Mouse (Mus musculus): ENCODE results near the gene Plekhj1.

The Plekhj1 gene

GRCm38 (mm10) chr10:80777123-80777522 lies 21.3 kb downstream of the Plekhj1 start:
- no peak for DNase-seq (ENCODE audit: low spot score in 2 of 2)

DNA sequence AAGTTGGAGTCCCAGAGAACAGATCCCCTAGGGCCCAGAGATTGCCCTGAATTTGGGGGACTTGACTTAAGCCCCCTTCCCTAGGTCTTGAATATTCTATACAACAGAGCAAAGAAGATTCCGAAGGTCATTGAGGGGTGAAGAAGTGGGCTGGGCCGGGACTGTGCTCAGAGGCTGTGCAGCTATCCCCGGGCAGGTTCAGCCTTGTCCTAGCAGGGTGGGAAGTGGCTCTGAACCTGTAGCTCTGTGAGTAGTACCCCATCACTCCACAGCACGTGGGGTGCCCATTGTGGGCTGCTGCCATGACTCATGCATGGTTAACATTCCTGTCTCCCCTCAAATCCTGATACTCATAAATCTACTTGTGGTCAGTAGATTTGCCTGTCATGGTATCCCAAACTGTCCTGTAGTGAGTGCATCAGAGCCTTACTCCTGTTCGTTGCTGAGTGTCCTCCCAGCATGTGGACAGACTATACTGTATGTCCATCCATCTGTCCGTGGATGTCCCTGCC lies 22.0 kb downstream of the Plekhj1 start:
- DNase-seq (ENCODE audit: low spot score in 2 of 2), result no peak

- DNase-seq (ENCODE audit: low spot score in 2 of 2), result no peak
Observed at GRCm38 (mm10) chr10:80775731-80776130, 22.7 kb downstream of the Plekhj1 start.

DNA sequence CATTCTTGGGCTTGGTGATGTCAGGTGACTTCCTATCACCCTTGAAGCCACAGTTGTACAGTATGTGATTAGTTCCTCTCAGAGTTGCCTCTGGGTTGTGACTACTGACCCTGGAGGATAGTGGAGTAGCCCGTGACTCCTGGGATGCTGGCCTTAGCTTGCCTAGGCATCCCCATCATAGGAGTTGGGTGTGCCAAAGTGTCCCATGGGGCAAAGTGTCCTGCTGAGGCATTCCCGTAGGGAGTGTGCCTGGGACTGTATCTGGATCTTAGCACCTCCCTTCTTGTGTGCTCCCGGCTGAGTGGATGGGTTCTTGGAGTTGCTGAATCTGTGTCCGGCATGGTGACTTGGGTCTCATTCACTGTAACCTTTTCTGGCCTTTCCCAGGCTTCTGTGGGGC lies 23.4 kb downstream of the Plekhj1 start:
- DNase-seq (ENCODE audit: low spot score in 2 of 2), result no peak

- peak; percentile 39 to 47 for DNase-seq (ENCODE audit: low spot score in 2 of 2)
Observed at GRCm38 (mm10) chr10:80774549-80774948, 23.9 kb downstream of the Plekhj1 start.

- DNase-seq (ENCODE audit: low spot score in 2 of 2), result no peak
Observed at GRCm38 (mm10) chr10:80773816-80774215, 24.6 kb downstream of the Plekhj1 start.

GRCm38 (mm10) chr10:80768365-80768764 lies 30.1 kb downstream of the Plekhj1 start:
- DNase-seq (ENCODE audit: low spot score in 2 of 2), result no peak

DNA sequence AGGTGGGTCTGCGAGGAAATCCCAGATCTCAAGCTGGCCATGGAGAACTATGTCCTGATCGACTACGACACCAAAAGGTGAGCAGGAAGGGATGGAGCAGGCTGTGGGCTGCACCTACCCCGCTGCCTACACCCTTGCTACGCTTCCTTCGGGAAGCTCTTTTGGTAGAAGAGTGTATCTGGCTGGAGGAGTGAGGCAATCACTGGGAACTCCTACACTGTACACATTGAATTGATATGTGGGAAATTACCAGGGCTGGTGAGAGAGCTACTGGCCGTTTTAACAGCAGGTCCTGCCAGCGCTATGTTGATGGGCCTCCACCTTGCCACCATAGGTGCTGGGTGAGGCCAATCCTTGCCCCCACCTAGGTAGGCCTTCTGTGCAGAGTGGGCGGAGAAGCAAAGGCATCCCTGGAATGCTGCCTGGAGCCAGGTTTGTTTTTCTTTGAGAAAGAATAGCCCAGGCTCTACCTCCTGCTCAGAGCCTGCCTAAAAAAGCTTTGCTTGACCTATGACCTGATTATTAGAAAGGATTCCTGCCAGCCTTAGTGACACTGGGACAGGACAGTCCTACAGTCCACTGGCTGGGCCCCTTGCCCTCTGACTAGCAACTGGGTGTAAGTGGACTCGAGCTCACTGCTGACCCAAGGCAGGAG lies 32.1 kb downstream of the Plekhj1 start:
- no peak for DNase-seq (ENCODE audit: low spot score in 2 of 2)

DNA sequence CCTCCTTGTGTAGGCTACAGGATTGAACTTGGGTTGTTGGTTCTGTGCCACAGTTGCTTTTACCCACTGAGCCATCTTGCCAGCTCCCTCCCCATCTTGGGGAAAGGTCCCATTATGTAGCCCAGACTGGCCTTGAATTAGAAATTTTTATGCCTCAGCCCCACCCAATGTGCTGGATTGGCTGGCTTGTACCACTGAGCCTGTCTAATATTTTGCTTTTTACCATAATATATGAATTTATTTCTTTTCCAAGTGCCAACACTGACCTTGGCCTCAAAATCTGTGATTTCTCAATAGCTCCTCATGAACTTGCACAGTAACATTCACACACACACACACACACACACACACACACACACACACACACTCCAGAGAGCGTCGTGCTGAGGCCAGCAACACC lies 32.7 kb downstream of the Plekhj1 start:
- no peak for DNase-seq (ENCODE audit: low spot score in 2 of 2)

GRCm38 (mm10) chr10:80763502-80763901 lies 34.9 kb downstream of the Plekhj1 start:
- no peak for DNase-seq (ENCODE audit: low spot score in 2 of 2)

DNA sequence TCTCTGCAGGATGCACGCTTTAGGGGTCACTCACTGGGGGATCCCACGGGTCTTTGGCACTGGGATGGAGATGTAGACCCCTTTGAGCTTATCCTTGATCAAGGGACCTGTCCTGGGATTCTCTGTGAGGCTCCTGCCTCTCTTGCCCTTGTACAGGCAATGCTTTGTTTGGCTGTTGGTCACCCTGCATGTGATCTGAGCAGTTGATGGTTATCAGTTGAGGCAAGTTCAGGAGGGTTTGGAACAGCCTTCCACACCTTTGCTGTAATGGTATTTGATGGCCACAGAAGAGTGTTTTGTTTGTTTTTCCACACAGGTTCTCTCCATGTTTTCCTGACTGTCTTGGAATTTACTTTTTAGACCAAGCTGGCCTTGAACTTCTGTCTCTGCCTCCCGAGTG lies 36.6 kb downstream of the Plekhj1 start:
- no peak for DNase-seq (ENCODE audit: low spot score in 2 of 2)

DNA sequence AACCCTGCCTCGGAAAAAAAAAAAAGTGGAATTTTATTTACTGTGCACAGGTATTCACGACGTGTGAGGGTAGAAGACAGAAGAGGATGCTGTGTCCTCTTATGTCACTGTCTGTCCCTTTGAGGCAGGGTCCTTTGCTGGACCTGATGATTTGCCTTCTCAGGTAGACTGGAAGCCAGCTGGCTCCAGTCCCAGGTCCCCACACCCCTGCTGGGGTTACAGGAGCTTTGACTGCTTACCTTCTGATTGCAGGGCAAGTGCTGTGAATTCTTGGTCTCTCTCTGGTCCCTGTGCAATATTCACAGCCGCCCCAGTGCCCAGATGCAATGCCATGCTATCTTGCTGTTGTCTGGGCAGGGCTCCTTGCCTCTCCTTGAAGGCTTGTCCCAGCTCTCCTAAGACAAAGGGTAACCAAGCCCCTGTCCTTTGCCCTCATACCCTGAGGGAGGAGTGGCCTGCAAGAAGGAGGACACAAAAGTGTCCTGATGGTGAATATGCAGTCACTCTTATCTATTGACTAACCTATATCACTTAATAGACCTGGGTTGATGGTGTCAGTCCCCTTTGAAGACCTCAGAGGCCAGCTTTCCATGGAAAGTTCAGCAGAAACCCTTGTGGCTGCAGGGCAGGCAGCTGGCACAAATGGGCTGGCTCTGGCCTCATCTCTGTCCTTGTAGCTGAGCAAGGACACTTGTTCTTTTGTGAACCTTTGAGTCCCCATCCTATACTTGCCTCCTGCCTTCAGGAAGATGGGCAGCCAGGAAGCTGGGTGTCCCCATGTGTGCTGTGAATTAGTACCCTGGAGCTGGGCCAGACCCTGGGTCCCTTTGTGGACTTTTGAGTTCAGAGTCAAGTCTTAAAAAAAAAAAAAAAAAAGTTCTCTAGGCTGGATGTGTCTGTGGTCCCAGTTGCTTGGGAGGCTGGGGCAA lies 37.6 kb downstream of the Plekhj1 start:
- DNase-seq (ENCODE audit: low spot score in 2 of 2), result no peak

- no peak for DNase-seq (ENCODE audit: low spot score in 2 of 2)
Observed at GRCm38 (mm10) chr10:80758651-80759050, 39.8 kb downstream of the Plekhj1 start.

DNA sequence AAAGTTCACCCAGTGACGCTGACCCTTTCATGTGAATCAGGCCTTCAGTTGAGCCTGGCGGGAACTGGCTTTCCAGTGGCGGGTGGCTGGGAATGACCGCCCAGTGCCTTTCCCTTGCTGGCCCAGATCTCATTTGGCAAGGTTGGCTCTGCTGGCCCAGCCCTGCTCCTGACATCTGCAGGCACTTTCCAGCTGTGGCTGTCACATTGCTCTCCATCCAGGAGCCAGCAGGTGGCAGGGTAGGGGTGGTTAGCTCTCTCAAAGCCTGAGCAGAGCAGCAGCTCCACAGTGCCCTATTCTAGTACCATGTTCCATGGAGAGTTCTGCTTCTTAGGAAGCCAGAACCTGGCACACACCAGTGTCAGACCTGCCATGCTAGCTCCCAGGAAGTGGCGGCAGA lies 40.7 kb downstream of the Plekhj1 start:
- peak; percentile 68 to 70 for DNase-seq (ENCODE audit: low spot score in 2 of 2)

- DNase-seq (ENCODE audit: low spot score in 2 of 2), result no peak
Observed at GRCm38 (mm10) chr10:80756967-80757366, 41.5 kb downstream of the Plekhj1 start.

DNA sequence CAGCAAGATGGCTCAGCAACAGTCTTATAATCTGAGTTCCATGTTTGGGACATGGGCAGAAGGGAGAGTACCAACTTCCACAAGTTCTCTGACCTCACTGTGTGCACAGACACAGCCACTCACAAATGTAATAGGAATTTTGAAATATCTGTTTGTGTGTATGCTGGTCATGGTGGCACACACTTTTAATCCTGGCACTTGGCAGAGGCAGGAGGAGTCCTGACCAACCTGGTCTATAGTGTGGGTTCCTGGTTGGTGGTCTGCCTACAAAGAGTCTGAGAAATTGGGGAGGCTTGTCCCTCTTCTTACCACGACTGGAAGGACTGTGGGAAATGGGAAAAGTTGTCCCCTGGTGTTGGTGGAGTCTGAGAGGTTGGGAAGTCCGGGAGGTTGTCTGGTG lies 41.9 kb downstream of the Plekhj1 start:
- DNase-seq (ENCODE audit: low spot score in 2 of 2), result no peak

- no peak for DNase-seq (ENCODE audit: low spot score in 2 of 2)
Observed at GRCm38 (mm10) chr10:80756099-80756498, 42.3 kb downstream of the Plekhj1 start.

DNA sequence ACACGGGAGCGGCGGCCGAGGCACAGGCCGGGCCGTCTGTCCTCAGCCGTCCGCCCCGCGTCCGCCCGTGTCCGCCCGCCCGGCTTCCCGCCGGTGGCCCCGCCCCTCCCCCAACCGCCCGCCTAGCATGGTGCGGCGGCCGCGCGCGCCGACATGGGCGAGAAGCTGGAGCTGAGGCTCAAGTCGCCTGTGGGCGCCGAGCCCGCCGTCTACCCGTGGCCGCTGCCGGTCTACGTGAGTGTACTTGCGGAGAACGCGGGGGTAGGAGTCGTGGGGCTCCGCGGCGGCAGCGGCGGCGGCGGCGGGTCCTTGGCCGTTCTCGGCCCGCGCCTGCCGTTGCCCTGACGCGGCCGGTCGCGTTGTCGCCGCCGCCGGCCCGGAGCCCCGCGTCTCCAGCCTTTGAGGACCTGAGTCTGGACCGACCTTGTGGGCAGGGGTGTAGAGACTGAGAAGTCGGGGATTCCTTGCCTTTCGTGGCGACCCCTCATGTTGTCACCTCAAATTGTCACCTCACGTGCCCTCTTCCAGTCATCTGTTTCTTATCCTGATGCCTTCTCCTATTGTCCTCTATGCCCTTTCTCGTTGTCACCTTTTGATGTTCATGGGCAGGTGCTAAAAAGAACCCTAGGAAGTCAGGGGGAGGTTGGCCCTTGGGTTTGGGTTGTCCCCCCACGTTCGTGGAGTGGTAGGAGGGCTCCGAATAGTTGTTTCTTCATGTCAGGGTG lies 43.0 kb downstream of the Plekhj1 start:
- no peak for DNase-seq (ENCODE audit: low spot score in 2 of 2)

DNA sequence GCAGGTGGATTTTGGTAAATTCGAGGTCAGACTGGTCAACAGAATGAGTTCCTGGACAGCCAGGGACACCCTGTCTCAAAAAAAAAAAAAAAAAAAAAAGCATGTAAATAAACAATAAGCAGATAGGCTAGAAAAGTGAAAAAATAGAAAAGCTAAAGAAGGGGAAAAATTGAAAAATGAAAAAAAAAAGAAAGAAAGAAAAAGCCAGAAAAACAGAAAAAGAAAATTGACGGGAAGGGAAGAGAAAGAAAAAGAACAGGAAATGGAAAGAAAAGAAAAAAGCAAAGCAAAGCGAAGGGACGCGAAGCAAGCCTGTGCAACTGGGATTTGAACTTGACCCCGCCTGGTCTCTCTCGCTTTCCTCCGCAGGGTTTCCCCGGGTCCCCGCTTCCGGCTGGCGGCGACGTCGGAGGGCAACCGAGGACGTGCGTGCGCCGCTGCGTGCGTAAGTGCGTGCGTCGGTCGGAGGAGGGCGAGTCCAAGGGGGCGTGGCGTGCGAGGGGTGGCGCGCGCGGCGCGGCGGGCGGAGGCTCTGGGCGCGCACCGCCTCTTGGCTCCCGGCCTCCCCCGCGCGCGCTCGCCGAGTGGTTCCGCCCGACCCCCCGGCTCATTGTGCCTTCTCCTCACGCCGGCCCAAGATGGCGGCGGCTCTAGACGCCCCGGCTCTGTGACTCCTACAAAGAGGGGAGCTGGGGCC lies 43.7 kb downstream of the Plekhj1 start, which contains the start of gene Dot1l:
Dot1l (plus strand) TSS at position 613 of the 697 bp plus-strand sequence.
- peak; percentile 98 to 99 for DNase-seq (ENCODE audit: low spot score in 2 of 2)

GRCm38 (mm10) chr10:80752079-80752625 lies 46.3 kb downstream of the Plekhj1 start:
- peak; percentile 60 to 67 for DNase-seq (ENCODE audit: low spot score in 2 of 2)

DNA sequence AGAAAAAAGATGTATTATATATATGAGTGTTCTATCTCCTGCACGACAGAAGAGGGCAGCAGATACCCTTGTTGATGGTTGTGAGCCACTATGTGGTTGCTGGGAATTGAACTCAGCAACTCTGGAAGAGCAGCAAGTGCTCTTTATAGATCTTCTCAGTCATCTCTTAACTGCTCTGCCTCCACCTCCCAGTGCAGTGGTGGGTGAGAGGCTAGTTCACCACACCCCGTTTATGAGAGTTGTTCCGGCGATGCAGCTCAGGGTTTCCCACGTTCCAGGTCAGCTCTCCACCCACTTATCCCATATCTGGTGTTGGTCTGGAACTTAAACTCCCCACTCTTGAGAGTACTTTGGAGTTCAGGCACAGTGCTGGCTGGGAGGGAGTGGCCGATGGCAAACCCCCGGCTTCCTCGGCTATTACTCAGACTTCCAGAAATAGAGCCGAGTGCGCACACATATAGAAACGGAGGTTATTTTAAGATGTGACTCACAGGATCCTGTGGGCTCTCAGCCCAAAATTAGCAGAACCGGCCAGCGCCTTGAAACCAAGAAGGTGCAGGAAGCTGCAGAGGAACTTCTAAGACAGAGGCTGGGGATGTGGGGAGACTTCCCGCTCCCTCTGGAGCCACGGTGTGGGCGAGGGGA lies 47.1 kb downstream of the Plekhj1 start:
- peak; percentile 30 to 31 for DNase-seq (ENCODE audit: low spot score in 2 of 2)
